Mouse (Mus musculus): ENCODE measurements around the gene Atp6ap1. TPM values are rescaled to one million over a fixed set of nuclear protein-coding genes. Genes with fewer than 3 reads are reported as not detected.

Gene Atp6ap1
- polyA plus RNA-seq, 1 experiment = 178 TPM

DNA sequence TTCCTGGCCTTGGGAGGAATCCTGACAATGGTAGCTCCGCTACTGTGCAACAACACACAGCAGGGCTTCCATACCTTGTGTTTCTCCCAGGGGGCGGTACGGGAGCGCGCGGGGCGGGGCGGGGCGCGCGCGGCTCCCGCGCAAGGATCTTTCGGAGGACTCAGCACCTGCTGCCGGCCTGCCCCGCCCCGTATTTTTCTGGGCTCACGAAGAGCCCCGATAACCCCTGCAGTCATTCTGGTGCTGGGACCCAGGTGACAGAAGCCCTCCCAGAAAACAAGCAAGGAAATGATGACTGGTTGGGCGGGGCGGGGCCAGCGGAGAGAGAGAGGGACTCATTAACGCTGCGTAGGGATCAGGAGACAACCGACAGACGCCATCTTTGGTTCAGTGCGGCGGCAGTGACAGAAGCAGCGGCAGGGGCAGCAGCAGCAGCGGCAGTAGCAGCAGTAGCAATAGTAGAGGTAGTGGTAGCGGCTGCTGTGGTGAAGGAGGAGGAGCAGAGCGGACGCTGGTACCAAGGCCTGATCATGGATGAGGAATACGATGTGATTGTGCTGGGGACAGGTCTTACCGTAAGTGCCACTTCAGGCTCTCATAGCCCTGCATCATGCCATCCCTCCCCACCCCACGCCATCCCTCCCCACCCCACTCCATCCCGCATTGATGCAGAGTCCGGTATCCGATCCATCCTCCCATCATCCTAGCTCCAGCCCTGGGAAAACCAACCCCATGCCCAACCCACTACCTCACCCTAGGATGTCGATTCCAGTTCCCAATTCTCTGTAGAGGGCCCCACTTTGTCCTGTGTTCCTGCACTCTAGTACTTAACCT, 8.2 kb downstream of the Atp6ap1 start, which contains the start of gene Gdi1:
TSS of gene Gdi1 (plus strand) at position 132 of the 834 bp plus-strand sequence.
- Histone ChIP-seq H3K79me2 (ENCODE audit: control insufficient read depth, insufficient read depth) (peaks cover 20% of the 10 kb centered on the region), H3K4me3 (peak within 1 kb of the TSS; percentile 74), H3ac (ENCODE audit: control insufficient read depth, insufficient read length) (peak within 1 kb of the TSS; percentile 36), H3K27me3 (ENCODE audit: control insufficient read depth, insufficient read depth, insufficient read length) (no peaks in the 10 kb centered on the region), H3K4me2 (ENCODE audit: low read depth) (peak within 1 kb of the TSS; percentile 51), H3K36me3 (ENCODE audit: control insufficient read depth, insufficient read depth) (peaks cover 12% of the 10 kb centered on the region)
- peak in 2 of 3 experiments; percentile 14 to 18 for TF ChIP-seq MYOG (IDR thresholded peaks at IDR 0.05; ENCODE audit: control insufficient read depth in 1 of 3, insufficient read depth in 1 of 3, insufficient read length in 2 of 3, low read depth in 2 of 3)
- TF ChIP-seq CEBPB (IDR thresholded peaks at IDR 0.05; ENCODE audit: insufficient read depth, poor library complexity, severe bottlenecking) = no peak
- no peak for TF ChIP-seq TCF3 (IDR thresholded peaks at IDR 0.05; ENCODE audit: insufficient read length, low read depth)
- TF ChIP-seq POLR2A (IDR thresholded peaks at IDR 0.05; ENCODE audit: insufficient read length, low read depth) = peak; percentile 99
- peak in 1 of 3 experiments; percentile 5 for TF ChIP-seq MYOD1 (IDR thresholded peaks at IDR 0.05; ENCODE audit: control insufficient read depth in 1 of 3, insufficient read length in 2 of 3, low read depth in 2 of 3)
- peak; percentile 44 for TF ChIP-seq REST (IDR thresholded peaks at IDR 0.05; ENCODE audit: insufficient read depth, insufficient read length)
- no peak for TF ChIP-seq TCF12 (IDR thresholded peaks at IDR 0.05; ENCODE audit: insufficient read depth, poor library complexity, severe bottlenecking)
- no peak for TF ChIP-seq USF1 (IDR thresholded peaks at IDR 0.05; ENCODE audit: low read depth)
- no peak for TF ChIP-seq SRF (IDR thresholded peaks at IDR 0.05; ENCODE audit: control insufficient read depth, insufficient read length, low read depth)
- peak; percentile 92 for TF ChIP-seq POLR2AphosphoS2 (IDR thresholded peaks at IDR 0.05; ENCODE audit: insufficient read length, low read depth)
- no peak for TF ChIP-seq E2F4 (IDR thresholded peaks at IDR 0.05; ENCODE audit: insufficient read depth)
- no peak for TF ChIP-seq MAX (IDR thresholded peaks at IDR 0.05; ENCODE audit: low read depth)

GRCm38 (mm10) chrX:74312540-74313464, 15.9 kb downstream of the Atp6ap1 start, which contains the start of gene Fam50a:
Gene Fam50a (plus strand): TSS chrX:74313033.
- Histone ChIP-seq H3K36me3 (ENCODE audit: control insufficient read depth, insufficient read depth) (peaks cover 14% of the 10 kb centered on the region), H3K27me3 (ENCODE audit: control insufficient read depth, insufficient read depth, insufficient read length) (no peaks in the 10 kb centered on the region), H3K4me2 (ENCODE audit: low read depth) (peak within 1 kb of the TSS; percentile 74), H3K79me2 (ENCODE audit: control insufficient read depth, insufficient read depth) (peaks cover 8% of the 10 kb centered on the region), H3ac (ENCODE audit: control insufficient read depth, insufficient read length) (peak within 1 kb of the TSS; percentile 19), H3K4me3 (peak within 1 kb of the TSS; percentile 37)
- TF ChIP-seq POLR2AphosphoS2 (IDR thresholded peaks at IDR 0.05; ENCODE audit: insufficient read length, low read depth) = peak; percentile 96
- TF ChIP-seq MAX (IDR thresholded peaks at IDR 0.05; ENCODE audit: low read depth) = no peak
- no peak for TF ChIP-seq MYOG (IDR thresholded peaks at IDR 0.05; ENCODE audit: control insufficient read depth in 1 of 3, insufficient read depth in 1 of 3, insufficient read length in 2 of 3, low read depth in 2 of 3)
- no peak for TF ChIP-seq SRF (IDR thresholded peaks at IDR 0.05; ENCODE audit: control insufficient read depth, insufficient read length, low read depth)
- TF ChIP-seq POLR2A (IDR thresholded peaks at IDR 0.05; ENCODE audit: insufficient read length, low read depth) = peak; percentile 94
- no peak for TF ChIP-seq E2F4 (IDR thresholded peaks at IDR 0.05; ENCODE audit: insufficient read depth)
- TF ChIP-seq CEBPB (IDR thresholded peaks at IDR 0.05; ENCODE audit: insufficient read depth, poor library complexity, severe bottlenecking) = no peak
- no peak for TF ChIP-seq REST (IDR thresholded peaks at IDR 0.05; ENCODE audit: insufficient read depth, insufficient read length)
- TF ChIP-seq USF1 (IDR thresholded peaks at IDR 0.05; ENCODE audit: low read depth) = peak; percentile 75
- no peak for TF ChIP-seq TCF3 (IDR thresholded peaks at IDR 0.05; ENCODE audit: insufficient read length, low read depth)
- TF ChIP-seq TCF12 (IDR thresholded peaks at IDR 0.05; ENCODE audit: insufficient read depth, poor library complexity, severe bottlenecking) = no peak

- peaks cover 4% of the 10 kb centered on the region for H3K79me2 ChIP-seq (ENCODE audit: control insufficient read depth, insufficient read depth)
- H3K27me3 ChIP-seq (ENCODE audit: control insufficient read depth, insufficient read depth, insufficient read length) = no peaks in the 10 kb centered on the region
- no peak for TF ChIP-seq CEBPB (IDR thresholded peaks at IDR 0.05; ENCODE audit: insufficient read depth, poor library complexity, severe bottlenecking)
- TF ChIP-seq REST (IDR thresholded peaks at IDR 0.05; ENCODE audit: insufficient read depth, insufficient read length) = no peak
- TF ChIP-seq TCF3 (IDR thresholded peaks at IDR 0.05; ENCODE audit: insufficient read length, low read depth) = no peak
- TF ChIP-seq TCF12 (IDR thresholded peaks at IDR 0.05; ENCODE audit: insufficient read depth, poor library complexity, severe bottlenecking) = no peak
- TF ChIP-seq MYOD1 (IDR thresholded peaks at IDR 0.05; ENCODE audit: control insufficient read depth in 1 of 3, insufficient read length in 2 of 3, low read depth in 2 of 3) = no peak
- TF ChIP-seq MYOG (IDR thresholded peaks at IDR 0.05; ENCODE audit: control insufficient read depth in 1 of 3, insufficient read depth in 1 of 3, insufficient read length in 2 of 3, low read depth in 2 of 3) = no peak
- TF ChIP-seq POLR2A (IDR thresholded peaks at IDR 0.05; ENCODE audit: insufficient read length, low read depth) = no peak
- TF ChIP-seq POLR2AphosphoS2 (IDR thresholded peaks at IDR 0.05; ENCODE audit: insufficient read length, low read depth) = no peak
- no peak for TF ChIP-seq E2F4 (IDR thresholded peaks at IDR 0.05; ENCODE audit: insufficient read depth)
- no peak for TF ChIP-seq SRF (IDR thresholded peaks at IDR 0.05; ENCODE audit: control insufficient read depth, insufficient read length, low read depth)
- no peak for TF ChIP-seq USF1 (IDR thresholded peaks at IDR 0.05; ENCODE audit: low read depth)
- no peak for TF ChIP-seq MAX (IDR thresholded peaks at IDR 0.05; ENCODE audit: low read depth)
- peak within 1 kb of the TSS; percentile 79 for H3K4me2 ChIP-seq (ENCODE audit: low read depth)
- H3K4me3 ChIP-seq = peak within 1 kb of the TSS; percentile 44
- no peak within 1 kb of the TSS for H3ac ChIP-seq (ENCODE audit: control insufficient read depth, insufficient read length)
- H3K36me3 ChIP-seq (ENCODE audit: control insufficient read depth, insufficient read depth) = no peaks in the 10 kb centered on the region
Measured at GRCm38 (mm10) chrX:74328725-74329161, 31.8 kb downstream of the Atp6ap1 start, which contains the start of gene Plxna3. Gene Plxna3 (plus strand): TSS chrX:74329066.

Measured in myocyte (in vitro differentiated cells).